14 mouse cellular contexts compared by ENCODE assay signal in genomic region chr8:124618252-124618651, GRCm38 (mm10). TPM values are rescaled to one million over a fixed set of nuclear protein-coding genes. Genes with fewer than 3 reads are reported as not detected.
DNase-seq lines count a peak whose midpoint lies in the region; ATAC-seq and TF ChIP-seq lines count a peak whose summit lies in the region.
"Had no signal": no experiment of that assay in that cellular context is flagged by ENCODE, and none has a peak within 500 bp of the region (broad histone marks: within the 10 kb centered on the region; RNA-seq: fewer than 3 reads in every experiment).

No protein-coding gene starts in this region.

- no peaks in the 10 kb centered on the region for H3K36me3 ChIP-seq in liver, postnatal 0 days (replicated peaks; ENCODE audit: insufficient read depth, low read length)
- H3K36me3 ChIP-seq in liver, embryonic 12.5 days = no peaks in the 10 kb centered on the region
- no peaks in the 10 kb centered on the region for H3K36me3 ChIP-seq in E14TG2a.4 (ENCODE audit: insufficient read depth, low read length)
- H3K36me3 ChIP-seq in lung, embryonic 16.5 days (ENCODE audit: control insufficient read depth, insufficient read depth, low read length) = no peaks in the 10 kb centered on the region
- H3K36me3 ChIP-seq: heart, embryonic 10.5 days; limb, embryonic 12.5 days had no signal

- peaks cover 6% of the 10 kb centered on the region; the same call in 1 of the 2 replicates for H3K4me1 ChIP-seq in liver, postnatal 0 days (ENCODE audit: insufficient read depth)
- no peaks in the 10 kb centered on the region; the same call in 1 of the 2 replicates for H3K4me1 ChIP-seq in liver, embryonic 12.5 days
- peaks cover 27% of the 10 kb centered on the region for H3K4me1 ChIP-seq in E14TG2a.4 (replicated peaks; ENCODE audit: low read depth, low read length)
- peaks cover 2% of the 10 kb centered on the region; the same call in 1 of the 2 replicates for H3K4me1 ChIP-seq in lung, embryonic 16.5 days (replicated peaks; ENCODE audit: control insufficient read depth, insufficient read depth, low read length)

- no peak overlapping the region for H3K27ac ChIP-seq in liver, postnatal 0 days (ENCODE audit: low read depth)
- H3K27ac ChIP-seq in liver, embryonic 12.5 days = no peak overlapping the region
- H3K27ac ChIP-seq in lung, embryonic 16.5 days (ENCODE audit: low read length) = no peak overlapping the region
- no peak overlapping the region for H3K27ac ChIP-seq in gastrocnemius, adult 2 months
- H3K27ac ChIP-seq: limb, embryonic 12.5 days had no signal

- intact Hi-C loops in gastrocnemius, adult 2 months (cut with DNase I) = no loop called here

- no peaks in the 10 kb centered on the region for H3K9me3 ChIP-seq in liver, postnatal 0 days (ENCODE audit: low read length)
- no peaks in the 10 kb centered on the region for H3K9me3 ChIP-seq in liver, embryonic 12.5 days (replicated peaks)
- H3K9me3 ChIP-seq in E14TG2a.4 (ENCODE audit: low read length) = no peaks in the 10 kb centered on the region
- H3K9me3 ChIP-seq in lung, embryonic 16.5 days (ENCODE audit: control insufficient read depth, low read length) = no peaks in the 10 kb centered on the region
- H3K9me3 ChIP-seq: heart, embryonic 10.5 days; limb, embryonic 12.5 days had no signal

- no peak overlapping the region for H3K9ac ChIP-seq in liver, postnatal 0 days (replicated peaks)
- H3K9ac ChIP-seq in liver, embryonic 12.5 days = no peak overlapping the region
- H3K9ac ChIP-seq in lung, embryonic 16.5 days (ENCODE audit: low read length) = no peak overlapping the region
- H3K9ac ChIP-seq: limb, embryonic 12.5 days had no signal

- DNase-seq in liver, postnatal 0 days = no peak
- peak; percentile 32 for DNase-seq in retina, postnatal 1 day
- DNase-seq in gastrocnemius, adult 2 months = no peak
- DNase-seq in right cerebral cortex, postnatal 14 days = no peak
- DNase-seq: kidney, adult 9 months; layer of hippocampus, adult 9-11 months had no signal

- no peak overlapping the region for H3K4me2 ChIP-seq in liver, postnatal 0 days (ENCODE audit: low read depth, low read length)
- H3K4me2 ChIP-seq in liver, embryonic 12.5 days = no peak overlapping the region
- no peak overlapping the region for H3K4me2 ChIP-seq in lung, embryonic 16.5 days (ENCODE audit: low read depth, low read length)

- no peak overlapping the region for H3K4me3 ChIP-seq in liver, postnatal 0 days (ENCODE audit: low read depth, low read length)
- no peak overlapping the region for H3K4me3 ChIP-seq in liver, embryonic 12.5 days
- peak overlapping the region; percentile 46 for H3K4me3 ChIP-seq in E14TG2a.4 (replicated peaks; ENCODE audit: low read length)
- H3K4me3 ChIP-seq in lung, embryonic 16.5 days (ENCODE audit: low read length) = no peak overlapping the region
- H3K4me3 ChIP-seq in gastrocnemius, adult 2 months = no peak overlapping the region

- ATAC-seq in liver, postnatal 0 days = peak; percentile 48; the same call in 1 of the 2 replicates
- no peak for ATAC-seq in liver, embryonic 12.5 days
- ATAC-seq in lung, embryonic 16.5 days (ENCODE audit: low read depth) = peak; percentile 38; the same call in 1 of the 2 replicates

- 0 out of 2 replicates have a peak, but pooled peaks cover 2% of the 10 kb centered on the region for H3K27me3 ChIP-seq in liver, postnatal 0 days (ENCODE audit: insufficient read depth, low read length)
- H3K27me3 ChIP-seq in liver, embryonic 12.5 days (replicated peaks) = peaks cover 7% of the 10 kb centered on the region; the same call in 1 of the 2 replicates
- peaks cover 15% of the 10 kb centered on the region for H3K27me3 ChIP-seq in E14TG2a.4 (ENCODE audit: insufficient read depth, low read length)
- peaks cover 2% of the 10 kb centered on the region; the same call in 1 of the 2 replicates for H3K27me3 ChIP-seq in lung, embryonic 16.5 days (ENCODE audit: control insufficient read depth, insufficient read depth, low read depth, low read length)

- no peak for TF ChIP-seq EP300 in liver, postnatal 0 days (IDR thresholded peaks at IDR 0.05; ENCODE audit: low read depth)

- TF ChIP-seq CTCF in liver, postnatal 0 days (IDR thresholded peaks at IDR 0.05; ENCODE audit: low read depth) = no peak
- TF ChIP-seq CTCF in E14TG2a.4 (conservative IDR thresholded peaks at IDR 0.05; ENCODE audit: low read length) = no peak
- no peak for TF ChIP-seq CTCF in gastrocnemius, adult 2 months (IDR thresholded peaks at IDR 0.05)

- 39% methylated on average over 9 of the region's 9 CpGs for WGBS in liver, postnatal 0 days (ENCODE audit: insufficient replicate concordance)
- 50% methylated on average over 9 of the region's 9 CpGs for WGBS in liver, embryonic 12.5 days (ENCODE audit: insufficient replicate concordance)
- WGBS in lung, embryonic 16.5 days = 40% methylated on average over 9 of the region's 9 CpGs

RNA-seq across cellular contexts. Expression of gene Capn9, which starts 42.3 kb away (rescaled TPM):
- 0.26 TPM in 1 of 2 replicates, not detected in the other for polyA plus RNA-seq in liver, postnatal 0 days (2015; fragmentation: Nextera tagmentation; extraction: Ambion mirVana)
- polyA plus RNA-seq in liver, embryonic 12.5 days (2016; fragmentation: Nextera tagmentation; extraction: Ambion mirVana) = 0.05 TPM in 1 of 2 replicates, not detected in the other
- 0.09 and 0.19 TPM in 2 replicates for polyA plus RNA-seq in lung, embryonic 16.5 days (2015; fragmentation: Nextera tagmentation; extraction: Ambion mirVana)
- not detected for total RNA-seq in gastrocnemius, adult 2 months (2021)
- total RNA-seq: common myeloid progenitor, adult 5-6 weeks; hematopoietic stem cell, adult 5-6 weeks; megakaryocyte-erythroid progenitor cell, adult 5-6 weeks had no signal
- polyA plus RNA-seq: heart, embryonic 10.5 days; limb, embryonic 12.5 days had no signal

RNA-seq across cellular contexts. Expression of gene 2310022B05Rik, which starts 44.9 kb away (rescaled TPM):
- 4.1 and 4.2 TPM in 2 replicates for polyA plus RNA-seq in liver, postnatal 0 days (2015; fragmentation: Nextera tagmentation; extraction: Ambion mirVana)
- polyA plus RNA-seq in liver, embryonic 12.5 days (2016; fragmentation: Nextera tagmentation; extraction: Ambion mirVana) = 9.4 and 10.2 TPM in 2 replicates
- polyA plus RNA-seq in lung, embryonic 16.5 days (2015; fragmentation: Nextera tagmentation; extraction: Ambion mirVana) = 26.3 and 30.1 TPM in 2 replicates
- total RNA-seq in gastrocnemius, adult 2 months (2021) = 10 to 100 TPM; 10.4 to 17.3 TPM

RNA-seq across cellular contexts. Expression of gene Agt, which starts 48.7 kb away (rescaled TPM):
- 782 and 883 TPM in 2 replicates for polyA plus RNA-seq in liver, postnatal 0 days (2015; fragmentation: Nextera tagmentation; extraction: Ambion mirVana)
- polyA plus RNA-seq in liver, embryonic 12.5 days (2016; fragmentation: Nextera tagmentation; extraction: Ambion mirVana) = 23.3 and 25.9 TPM in 2 replicates
- 11.6 and 17.4 TPM in 2 replicates for polyA plus RNA-seq in lung, embryonic 16.5 days (2015; fragmentation: Nextera tagmentation; extraction: Ambion mirVana)
- total RNA-seq in gastrocnemius, adult 2 months (2021) = 10 to 100 TPM; 12.0 to 18.0 TPM
- total RNA-seq: hematopoietic stem cell, adult 5-6 weeks; megakaryocyte-erythroid progenitor cell, adult 5-6 weeks had no signal
- polyA plus RNA-seq: limb, embryonic 12.5 days had no signal

Comparison
In these comparisons a context has a peak if more than half of its experiments do, and no peak if none do; other contexts are left out.
1. RNA of gene Agt, which starts 48.7 kb away (polyA plus RNA-seq): 782 to 883 TPM in liver, postnatal 0 days; 23.3 to 25.9 TPM in liver, embryonic 12.5 days and 11.6 to 17.4 TPM in lung, embryonic 16.5 days; every median in the first group is over 10 times any median in the second.